Mouse (Mus musculus) urinary bladder, postnatal 4 days (tissue): ENCODE data around the gene Apela.

Experiments
- DNase-seq, 2 experiments: peaks; one replicate each; pipeline ENCODE4 v3.0.0; 2021 to 2022; ENCODE audit warnings: low spot score in 2 of 2

The Apela gene

GRCm38 (mm10) chr8:65037117-65037533 is at the start of gene Apela:
TSS of gene Apela (minus strand) at chr8:65037336.
- no peak for DNase-seq

GRCm38 (mm10) chr8:65085680-65086079 is 48.5 kb upstream of the Apela start:
- no peak for DNase-seq

- no peak for DNase-seq
Observed at GRCm38 (mm10) chr8:65080731-65081130, 43.6 kb upstream of the Apela start.

- no peak for DNase-seq
Observed at GRCm38 (mm10) chr8:65074733-65075132, 37.6 kb upstream of the Apela start, which contains the start of gene Gm10663. TSS of gene Gm10663 (plus strand) at chr8:65075033.

- no peak for DNase-seq
Observed at GRCm38 (mm10) chr8:65070996-65071395, 33.9 kb upstream of the Apela start.

DNA sequence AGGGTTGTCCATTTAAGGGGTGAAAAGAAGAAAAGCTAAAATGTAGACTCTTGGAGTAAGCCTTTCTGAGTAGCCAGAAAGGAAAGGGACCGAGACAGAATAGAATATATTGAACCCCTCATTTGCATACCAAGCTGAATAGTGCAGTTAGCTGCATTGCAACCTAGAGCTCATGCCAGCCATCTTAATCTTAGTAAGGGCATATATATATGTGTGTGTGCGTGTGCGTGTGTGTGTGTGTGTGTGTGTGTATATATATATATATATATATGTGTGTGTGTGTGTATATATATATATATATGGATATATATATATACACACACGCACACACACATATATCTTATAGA is 31.3 kb upstream of the Apela start:
- no peak for DNase-seq

GRCm38 (mm10) chr8:65067694-65068472 is 30.7 kb upstream of the Apela start:
- no peak for DNase-seq

- no peak for DNase-seq
Observed at GRCm38 (mm10) chr8:65067031-65067430, 29.9 kb upstream of the Apela start.

- DNase-seq = no peak
Observed at GRCm38 (mm10) chr8:65065622-65066021, 28.5 kb upstream of the Apela start.

GRCm38 (mm10) chr8:65064071-65064470 is 26.9 kb upstream of the Apela start:
- no peak for DNase-seq

- DNase-seq = no peak
Observed at GRCm38 (mm10) chr8:65062195-65062594, 25.1 kb upstream of the Apela start.

DNA sequence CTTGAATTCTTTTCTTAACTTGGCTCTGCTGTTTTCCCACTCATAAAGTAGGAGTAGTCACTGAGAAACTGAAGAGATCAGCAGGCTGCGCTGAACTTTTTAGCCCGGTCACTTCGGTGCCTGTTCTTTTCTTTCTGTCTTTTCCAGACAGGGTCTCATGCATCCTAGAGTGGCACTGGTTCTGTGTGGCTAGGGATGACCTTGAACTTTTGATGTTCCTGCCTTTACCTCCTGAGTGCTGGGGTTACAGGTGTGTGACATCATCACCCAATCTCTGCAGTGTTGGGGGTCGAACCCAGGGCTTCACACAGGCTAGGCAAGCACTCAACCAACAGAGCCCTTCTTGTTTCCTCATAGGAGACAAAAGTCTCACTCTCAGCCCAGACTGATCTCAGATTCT is 19.6 kb upstream of the Apela start:
- no peak for DNase-seq

DNA sequence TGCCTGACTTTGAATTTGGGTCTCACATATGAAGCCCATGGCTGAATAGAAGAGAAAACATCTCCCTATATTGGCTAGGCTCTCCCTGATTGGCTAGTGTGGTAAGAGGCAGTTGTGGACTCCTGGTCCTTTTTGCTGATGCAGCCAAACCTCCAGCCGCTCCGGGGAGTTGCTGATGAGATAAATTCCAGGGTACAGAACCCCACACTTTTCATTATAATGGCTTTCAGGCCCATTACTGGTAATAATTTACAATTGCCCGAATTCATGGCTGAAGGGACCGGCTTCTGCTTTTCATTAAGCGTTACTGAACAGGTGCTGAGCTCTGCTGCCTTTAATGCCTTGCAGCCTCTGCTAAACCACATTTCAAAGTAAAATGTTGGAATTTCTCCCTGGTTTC is 16.8 kb upstream of the Apela start:
- DNase-seq = no peak

GRCm38 (mm10) chr8:65053554-65053953 is 16.4 kb upstream of the Apela start:
- DNase-seq = no peak

DNA sequence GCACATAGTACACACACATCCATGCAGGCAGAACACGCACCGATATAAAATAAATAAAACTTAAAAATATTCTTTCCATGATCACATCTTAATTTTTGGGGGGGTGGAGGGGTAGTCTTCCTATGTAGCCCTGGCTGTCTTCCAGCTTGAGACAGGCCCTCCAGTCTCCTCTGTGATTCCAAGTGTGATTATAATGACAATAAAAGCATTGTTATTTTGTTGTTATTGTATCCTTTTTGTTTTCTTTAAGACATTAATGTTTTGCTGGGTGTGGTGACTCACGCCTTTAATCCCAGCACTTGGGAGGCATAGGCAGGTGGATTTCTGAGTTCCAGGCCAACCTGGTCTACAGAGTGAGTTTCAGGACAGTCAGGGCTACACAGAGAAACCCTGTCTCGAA is 10.7 kb upstream of the Apela start:
- no peak for DNase-seq

DNA sequence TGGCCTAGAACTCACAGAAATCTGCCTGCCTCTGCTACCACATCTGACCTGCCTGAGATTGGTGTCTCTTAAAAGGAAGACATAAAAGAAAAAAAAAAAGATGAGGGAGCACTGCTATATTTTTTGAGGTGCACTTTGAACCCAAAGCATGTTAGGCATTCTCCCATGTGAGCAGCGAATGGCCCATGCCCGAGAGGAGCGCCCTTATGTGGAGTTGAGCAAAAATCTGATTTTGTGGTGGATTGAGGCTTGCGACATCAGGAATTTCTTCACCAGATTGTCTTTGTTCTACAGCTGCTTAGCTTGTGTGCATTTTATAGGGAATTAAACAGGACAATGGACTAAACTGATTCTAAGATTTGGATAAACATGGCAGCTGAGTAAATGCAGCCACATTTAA is 10.1 kb upstream of the Apela start:
- DNase-seq = no peak

GRCm38 (mm10) chr8:65046565-65046964 is 9.4 kb upstream of the Apela start:
- DNase-seq = no peak

DNA sequence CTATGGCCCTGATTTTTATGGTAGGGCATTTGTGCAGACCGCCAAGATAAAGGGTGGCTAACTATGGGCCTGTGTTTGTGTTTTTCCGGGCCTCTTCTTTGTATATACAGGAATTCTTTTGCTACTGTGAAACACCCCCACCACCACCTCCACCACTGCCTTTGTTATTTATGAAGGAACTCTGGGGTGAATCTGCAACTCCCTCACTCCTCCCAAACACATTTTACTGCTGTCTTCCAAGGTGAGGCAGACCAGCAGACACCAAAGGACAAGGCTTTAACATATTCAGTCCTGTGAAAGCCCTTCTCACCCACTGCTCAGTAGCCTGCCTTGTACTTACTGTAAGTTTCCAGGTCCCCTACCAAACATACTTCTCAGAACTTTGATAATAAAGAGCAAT is 3.0 kb downstream of the Apela start:
- no peak for DNase-seq

GRCm38 (mm10) chr8:65033056-65033455 is 4.1 kb downstream of the Apela start:
- no peak for DNase-seq

DNA sequence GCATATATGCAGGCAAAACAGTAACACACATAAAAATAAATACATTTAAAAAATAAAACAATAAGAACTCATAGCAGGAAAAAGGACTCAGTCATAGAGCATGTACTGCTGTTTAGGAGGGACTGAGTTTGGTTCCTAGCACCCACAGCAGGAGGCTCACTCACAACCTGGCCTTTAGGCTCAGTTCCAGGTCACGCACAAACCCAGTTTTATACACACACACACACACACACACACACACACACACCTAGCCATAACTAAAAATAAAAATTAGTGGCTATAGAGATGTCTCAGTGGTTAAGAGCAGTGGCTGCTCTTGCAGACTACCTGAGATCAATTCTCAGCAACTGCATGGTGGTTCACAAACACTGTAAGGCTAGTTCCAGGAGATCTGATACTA is 5.0 kb downstream of the Apela start:
- DNase-seq = no peak

DNA sequence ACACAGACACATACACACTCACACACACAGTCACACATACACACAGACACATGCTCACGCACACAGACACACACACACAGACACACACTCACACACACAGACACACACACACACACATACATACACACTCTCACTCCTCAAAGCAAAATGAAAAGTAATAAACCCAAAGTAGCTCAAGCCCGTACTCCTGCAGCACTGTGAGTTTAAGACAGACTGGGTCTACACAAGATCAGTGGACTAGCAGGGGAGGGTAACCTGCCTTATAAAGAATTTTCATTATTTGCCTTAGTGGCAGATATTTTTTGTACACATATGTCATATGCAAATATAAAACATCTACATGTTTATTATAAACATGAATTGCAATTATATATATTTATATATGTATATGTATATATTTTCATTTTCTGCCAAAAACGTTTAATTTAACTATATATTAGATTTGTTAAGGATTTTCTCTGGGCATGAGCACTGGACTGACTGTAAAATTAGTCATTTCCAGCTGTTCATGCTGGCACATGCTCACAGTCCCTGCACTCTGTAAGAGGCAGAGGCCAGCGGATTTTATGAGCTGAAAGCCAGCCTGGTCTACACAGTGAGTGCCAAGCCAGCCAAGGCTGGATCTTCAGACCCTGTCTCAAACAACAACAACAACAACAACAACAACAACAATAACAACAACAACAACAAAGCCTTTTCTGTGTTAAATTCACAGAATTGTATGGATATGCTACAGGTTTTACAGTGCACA is 6.2 kb downstream of the Apela start:
- no peak for DNase-seq

GRCm38 (mm10) chr8:65029776-65030175 is 7.4 kb downstream of the Apela start:
- no peak for DNase-seq

GRCm38 (mm10) chr8:65028959-65029686 is 8.0 kb downstream of the Apela start:
- no peak for DNase-seq
